Comparison of ENCODE assay signal across 13 mouse cellular contexts in genomic region chr13:63724843-63725582, GRCm38 (mm10).
DNase-seq lines count a peak whose midpoint lies in the region; ATAC-seq lines count a peak whose summit lies in the region.
"Had no signal": no experiment of that assay in that cellular context is flagged by ENCODE, and none has a peak within 500 bp of the region (broad histone marks: within the 10 kb centered on the region; RNA-seq: fewer than 3 reads in every experiment).

No protein-coding gene starts in this region.

- peak overlapping the region; percentile 24 for H3K27ac ChIP-seq in hindbrain, embryonic 10.5 days
- H3K27ac ChIP-seq in hindbrain, embryonic 11.5 days (ENCODE audit: low read depth, low read length): no peak overlapping the region
- H3K27ac ChIP-seq in embryonic facial prominence, embryonic 15.5 days (replicated peaks): 0 out of 2 replicates have a peak overlapping the region, but pooled peaks have one; percentile 34
- H3K27ac ChIP-seq: forebrain, embryonic 12.5 days; layer of hippocampus, adult 2 months; liver, embryonic 12.5 days had no signal

- WGBS in hindbrain, embryonic 10.5 days: 67% methylated on average over 2 of the region's 2 CpGs
- 79% methylated on average over 2 of the region's 2 CpGs for WGBS in hindbrain, embryonic 11.5 days
- 64% methylated on average over 2 of the region's 2 CpGs for WGBS in embryonic facial prominence, embryonic 15.5 days

- no peak overlapping the region for H3K9ac ChIP-seq in hindbrain, embryonic 11.5 days (ENCODE audit: low read depth, low read length)
- no peak overlapping the region for H3K9ac ChIP-seq in embryonic facial prominence, embryonic 15.5 days
- H3K9ac ChIP-seq: forebrain, embryonic 12.5 days; liver, embryonic 12.5 days had no signal

- H3K27me3 ChIP-seq in hindbrain, embryonic 10.5 days (ENCODE audit: insufficient read depth, poor library complexity, severe bottlenecking): 0 out of 2 replicates have a peak, but pooled peaks cover 7% of the 10 kb centered on the region
- no peaks in the 10 kb centered on the region for H3K27me3 ChIP-seq in hindbrain, embryonic 11.5 days (ENCODE audit: control insufficient read depth, insufficient read depth, low read length)
- no peaks in the 10 kb centered on the region for H3K27me3 ChIP-seq in embryonic facial prominence, embryonic 15.5 days
- H3K27me3 ChIP-seq: liver, embryonic 12.5 days had no signal

- H3K36me3 ChIP-seq in hindbrain, embryonic 10.5 days: no peaks in the 10 kb centered on the region
- H3K36me3 ChIP-seq in hindbrain, embryonic 11.5 days (ENCODE audit: control insufficient read depth, insufficient read depth, low read length): no peaks in the 10 kb centered on the region
- H3K36me3 ChIP-seq in embryonic facial prominence, embryonic 15.5 days: no peaks in the 10 kb centered on the region
- H3K36me3 ChIP-seq: forebrain, embryonic 12.5 days; liver, embryonic 12.5 days had no signal

- no peak for ATAC-seq in hindbrain, embryonic 11.5 days (ENCODE audit: low FRiP score)
- no peak for ATAC-seq in embryonic facial prominence, embryonic 15.5 days (ENCODE audit: insufficient number of reproducible peaks, low FRiP score, low TSS enrichment, low read depth)
- no peak for ATAC-seq in activated CD4-positive, CD25-positive, alpha-beta regulatory T cell, adult 4 months
- ATAC-seq: liver, embryonic 12.5 days; midbrain, embryonic 16.5 days had no signal

- no peak for DNase-seq in hindbrain, embryonic 10.5 days (ENCODE audit: low spot score)
- no peak for DNase-seq in hindbrain, embryonic 11.5 days (ENCODE audit: low spot score)
- DNase-seq in adipocyte (ENCODE audit: low spot score): peak; percentile 73
- peak; percentile 26 for DNase-seq in lung, postnatal 25 days (ENCODE audit: low spot score)
- no peak for DNase-seq in c-Kit-positive CD71-positive TER-119-positive erythroid progenitor cells, embryonic 14.5 days (ENCODE audit: low spot score)
- DNase-seq in neural tube, embryonic 10.5 days (ENCODE audit: extremely low spot score, low spot score): no peak
- DNase-seq: gastrocnemius, postnatal 10 days had no signal

- peaks cover 39% of the 10 kb centered on the region for H3K4me1 ChIP-seq in hindbrain, embryonic 10.5 days (replicated peaks)
- H3K4me1 ChIP-seq in hindbrain, embryonic 11.5 days (replicated peaks; ENCODE audit: control insufficient read depth, insufficient read depth, low read length): no peaks in the 10 kb centered on the region
- H3K4me1 ChIP-seq in embryonic facial prominence, embryonic 15.5 days: peaks cover 35% of the 10 kb centered on the region

- no peak overlapping the region for H3K4me3 ChIP-seq in hindbrain, embryonic 10.5 days
- H3K4me3 ChIP-seq in hindbrain, embryonic 11.5 days (ENCODE audit: low read depth, low read length): no peak overlapping the region
- H3K4me3 ChIP-seq in embryonic facial prominence, embryonic 15.5 days (replicated peaks): no peak overlapping the region
- H3K4me3 ChIP-seq: forebrain, embryonic 12.5 days; layer of hippocampus, adult 2 months; liver, embryonic 12.5 days had no signal

- no peak overlapping the region for H3K4me2 ChIP-seq in hindbrain, embryonic 11.5 days (replicated peaks; ENCODE audit: low read depth, low read length)
- no peak overlapping the region for H3K4me2 ChIP-seq in embryonic facial prominence, embryonic 15.5 days (replicated peaks)
- H3K4me2 ChIP-seq: forebrain, embryonic 12.5 days; liver, embryonic 12.5 days had no signal

- H3K9me3 ChIP-seq in hindbrain, embryonic 10.5 days: no peaks in the 10 kb centered on the region
- H3K9me3 ChIP-seq in hindbrain, embryonic 11.5 days (ENCODE audit: control insufficient read depth, low read length): no peaks in the 10 kb centered on the region
- no peaks in the 10 kb centered on the region for H3K9me3 ChIP-seq in embryonic facial prominence, embryonic 15.5 days (replicated peaks)
- H3K9me3 ChIP-seq: forebrain, embryonic 12.5 days; liver, embryonic 12.5 days had no signal

Comparison
In these comparisons a context has a peak if more than half of its experiments do, and no peak if none do; other contexts are left out.
1. DNase-seq: peak in adipocyte (single experiment) and lung, postnatal 25 days (single experiment); none in hindbrain, embryonic 10.5 days (single experiment), hindbrain, embryonic 11.5 days (single experiment), c-Kit-positive CD71-positive TER-119-positive erythroid progenitor cells, embryonic 14.5 days (single experiment) and neural tube, embryonic 10.5 days (single experiment).